Mouse (Mus musculus): ENCODE data around the gene Fzd1.

Gene Fzd1

GRCm38 (mm10) chr5:4754701-4755281 is 3.0 kb downstream of the Fzd1 start:
- in situ Hi-C loops (cut with MboI; ENCODE audit: low sequenced_read_pairs) = no loop called here

GRCm38 (mm10) chr5:4753161-4753560 is 4.7 kb downstream of the Fzd1 start:
- in situ Hi-C loops (cut with MboI; ENCODE audit: low sequenced_read_pairs) = no loop called here

DNA sequence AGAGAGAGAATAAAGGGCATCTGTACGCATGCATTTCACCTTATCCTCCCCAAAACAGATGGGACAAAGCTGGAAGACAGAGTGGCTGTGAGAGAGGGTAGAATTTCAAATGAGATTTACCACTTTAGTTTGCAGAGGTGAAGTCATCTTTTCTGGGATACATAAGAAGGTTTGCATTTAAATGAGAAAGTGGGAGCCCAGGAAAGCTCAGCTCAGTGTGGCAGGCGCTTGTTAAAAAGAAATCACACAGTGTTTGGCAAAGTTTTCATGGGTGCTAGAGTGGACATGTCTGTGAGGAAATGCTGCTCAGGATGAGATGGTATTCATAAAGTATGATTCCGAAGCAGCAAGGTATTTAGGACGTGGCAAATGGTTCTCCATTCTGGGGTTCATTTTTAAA is 15.1 kb downstream of the Fzd1 start:
- in situ Hi-C loops (cut with MboI; ENCODE audit: low sequenced_read_pairs) = no loop called here

DNA sequence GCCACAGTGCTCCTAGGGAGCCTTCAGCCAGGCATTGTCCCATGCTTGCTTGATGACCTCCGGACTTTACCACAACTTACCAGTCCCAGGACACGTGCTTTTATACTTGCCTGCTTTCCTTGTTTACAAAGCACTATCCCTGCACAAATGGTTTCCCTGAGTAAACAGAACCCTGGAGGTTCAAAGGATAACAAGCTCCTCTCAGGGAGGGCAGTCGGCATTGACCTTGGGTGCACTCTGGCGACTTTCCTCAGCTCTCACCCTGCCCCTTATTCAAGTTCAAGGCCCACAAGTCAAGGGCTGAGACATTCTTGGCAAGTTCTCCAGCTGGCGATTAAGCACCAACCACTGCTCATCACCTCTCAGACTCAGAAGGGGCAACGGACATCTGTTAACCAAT is 20.8 kb downstream of the Fzd1 start:
- in situ Hi-C loops (cut with MboI; ENCODE audit: low sequenced_read_pairs) = no loop called here

DNA sequence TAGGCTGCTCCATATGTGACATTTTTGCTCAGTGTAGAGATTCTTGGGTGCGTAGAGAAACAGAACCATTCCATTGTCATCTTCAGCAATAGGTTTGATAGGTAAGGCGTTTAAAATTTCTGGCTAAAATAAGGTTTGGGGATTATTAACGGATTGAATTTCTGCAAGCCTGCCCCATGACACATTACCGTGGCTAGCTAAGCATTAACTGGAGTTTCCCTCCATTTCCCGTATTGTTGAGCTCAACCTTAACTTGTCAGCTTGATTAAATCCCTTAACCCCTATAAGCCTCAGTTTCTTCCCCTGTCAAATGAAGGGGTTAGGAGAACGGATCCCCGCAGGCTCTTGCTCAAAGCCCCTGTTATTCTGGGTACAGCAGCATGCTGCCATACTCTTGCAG is 22.4 kb downstream of the Fzd1 start:
- in situ Hi-C loops (cut with MboI; ENCODE audit: low sequenced_read_pairs) = no loop called here

GRCm38 (mm10) chr5:4733239-4733638 is 24.6 kb downstream of the Fzd1 start:
- in situ Hi-C loops (cut with MboI; ENCODE audit: low sequenced_read_pairs) = no loop called here

GRCm38 (mm10) chr5:4732241-4733229 is 25.3 kb downstream of the Fzd1 start:
- in situ Hi-C loops (cut with MboI; ENCODE audit: low sequenced_read_pairs) = no loop called here

DNA sequence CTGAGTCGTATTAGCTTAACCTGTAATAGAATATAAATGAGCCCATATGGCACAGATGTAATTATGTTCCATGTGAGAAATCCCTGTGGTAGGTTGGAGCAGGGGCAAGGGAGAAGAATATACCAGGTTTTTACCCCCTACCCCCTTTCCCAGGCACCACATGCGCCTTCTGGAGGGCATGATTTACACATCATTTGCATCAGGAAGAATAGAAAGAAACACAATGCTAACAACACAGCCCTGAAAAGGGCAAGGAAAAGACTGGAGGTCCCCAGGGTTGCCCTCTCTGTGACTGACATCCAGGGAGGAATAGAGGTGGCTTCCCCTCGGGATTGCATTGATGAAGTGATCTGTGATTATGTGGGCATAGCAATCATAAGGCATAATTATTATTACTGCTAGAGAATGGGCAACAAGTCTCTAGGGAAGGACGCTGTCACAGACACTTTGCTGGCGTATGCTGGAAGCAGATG is 26.1 kb downstream of the Fzd1 start:
- in situ Hi-C loops (cut with MboI; ENCODE audit: low sequenced_read_pairs) = no loop called here

- in situ Hi-C loops (cut with MboI; ENCODE audit: low sequenced_read_pairs) = no loop called here
These were observed 26.8 kb downstream of the Fzd1 start for GRCm38 (mm10) chr5:4731064-4731463.
